Mouse (Mus musculus) heart, postnatal 25 days (tissue): ENCODE data around the gene Nol3. TPM values are rescaled to one million over a fixed set of nuclear protein-coding genes. Genes with fewer than 3 reads are reported as not detected.
"Not testable (repeated sequence)": the region's sequence is repeated elsewhere in the genome, so short reads cannot be mapped to it uniquely, and the experiment has no call there.

Source experiments
- DNase-seq: peaks from one replicate; pipeline ENCODE4 v3.0.0; 2022; ENCODE audit warnings: low spot score
- intact Hi-C: fragments of 180-260 bp; cut with DNase I; formaldehyde crosslinking; loops from one replicate; pipeline ENCODE4 v1.15.1; 2025
- total RNA-seq, 2 experiments: library from RNA; stranded (reverse); gene quantifications; 2 replicates each; pipeline ENCODE4 v1.2.3; 2021

Gene Nol3
- total RNA-seq, 2 experiments from 2014 or later, result 17.2 to 20.1 TPM

GRCm38 (mm10) chr8:105285514-105285913 lies 9.6 kb downstream of the Nol3 start:
- no peak for DNase-seq
- intact Hi-C loops, result no loop called here

GRCm38 (mm10) chr8:105286907-105287306 lies 11.0 kb downstream of the Nol3 start:
- DNase-seq, result no peak
- intact Hi-C loops, result no loop called here

GRCm38 (mm10) chr8:105288231-105288630 lies 12.3 kb downstream of the Nol3 start:
- no peak for DNase-seq
- intact Hi-C loops, result loop anchor here (2.0 kb wide), 1 partner anchor 23 kb away; the partner anchor contains the start of genes Fbxl8 and Tradd

GRCm38 (mm10) chr8:105288958-105289732 lies 13.2 kb downstream of the Nol3 start:
- intact Hi-C loops, result loop anchor here (2.0 kb wide), 1 partner anchor 24 kb away; the partner anchor contains the start of genes Fbxl8 and Tradd
- peak; percentile 82 for DNase-seq

GRCm38 (mm10) chr8:105289805-105290460 lies 14.0 kb downstream of the Nol3 start, which contains the start of gene 4931428F04Rik:
Gene 4931428F04Rik, minus strand, starts transcription at chr8:105289864.
- intact Hi-C loops, result loop anchor here (2.0 to 5.0 kb wide), 2 partner anchors 25 to 38 kb away; partner anchors contain the start of genes Fbxl8 and Tradd
- DNase-seq, result no peak

GRCm38 (mm10) chr8:105290554-105291314 lies 14.8 kb downstream of the Nol3 start:
- intact Hi-C loops, result loop anchor here (5.0 kb wide), 1 partner anchor 38 kb away; no protein-coding TSS in a partner anchor
- DNase-seq, result peak; percentile 60

- intact Hi-C loops, result loop anchor here (5.0 kb wide), 1 partner anchor 39 kb away; no protein-coding TSS in a partner anchor
- not testable (repeated sequence) for DNase-seq
These were observed 15.4 kb downstream of the Nol3 start for GRCm38 (mm10) chr8:105291364-105291763.

- intact Hi-C loops, result loop anchor here (5.0 kb wide), 1 partner anchor 40 kb away; no protein-coding TSS in a partner anchor
- DNase-seq, result not testable (repeated sequence)
These were observed 15.9 kb downstream of the Nol3 start for GRCm38 (mm10) chr8:105291802-105292201.

GRCm38 (mm10) chr8:105292471-105292870 lies 16.5 kb downstream of the Nol3 start:
- DNase-seq, result no peak
- intact Hi-C loops, result loop anchor here (5.0 kb wide), 1 partner anchor 40 kb away; no protein-coding TSS in a partner anchor

- intact Hi-C loops, result loop anchor here (5.0 kb wide), 1 partner anchor 41 kb away; no protein-coding TSS in a partner anchor
These were observed 17.5 kb downstream of the Nol3 start for GRCm38 (mm10) chr8:105293405-105293804.

GRCm38 (mm10) chr8:105294776-105295175 lies 18.8 kb downstream of the Nol3 start:
- intact Hi-C loops, result loop anchor here (5.0 kb wide), 2 partner anchors 42 to 53 kb away; partner anchors contain the start of genes Fhod1 and Slc9a5
- no peak for DNase-seq

More at GRCm38 (mm10) chr8:105293405-105293804, 17.5 kb downstream of the Nol3 start:
- no peak for DNase-seq

GRCm38 (mm10) chr8:105295256-105295655 lies 19.3 kb downstream of the Nol3 start:
- DNase-seq, result no peak
- intact Hi-C loops, result loop anchor here (5.0 kb wide), 1 partner anchor 52 kb away; the partner anchor contains the start of genes Fhod1 and Slc9a5

- no peak for DNase-seq
- intact Hi-C loops, result loop anchor here (2.0 to 5.0 kb wide), 2 partner anchors 51 to 125 kb away; partner anchors contain the start of genes Cbfb, Fhod1 and Slc9a5
These were observed 20.1 kb downstream of the Nol3 start, which contains the start of gene Exoc3l for GRCm38 (mm10) chr8:105295895-105296573. Gene Exoc3l, minus strand, starts transcription at chr8:105296101.

- DNase-seq, result peak; percentile 86
- intact Hi-C loops, result loop anchor here (2.0 to 5.0 kb wide), 3 partner anchors 27 to 127 kb away; partner anchors contain the start of genes Cbfb, Fhod1 and Slc9a5
These were observed 21.7 kb downstream of the Nol3 start, which contains the start of gene E2f4 for GRCm38 (mm10) chr8:105297511-105298192. Gene E2f4, plus strand, starts transcription at chr8:105297663.

GRCm38 (mm10) chr8:105298351-105299252 lies 22.7 kb downstream of the Nol3 start:
- intact Hi-C loops, result loop anchor here (2.0 to 5.0 kb wide), 2 partner anchors 26 to 49 kb away; partner anchors contain the start of genes Fhod1 and Slc9a5
- DNase-seq, result no peak

- no peak for DNase-seq
- intact Hi-C loops, result loop anchor here (2.0 to 5.0 kb wide), 2 partner anchors 25 to 47 kb away; partner anchors contain the start of genes Fhod1 and Slc9a5
These were observed 24.0 kb downstream of the Nol3 start for GRCm38 (mm10) chr8:105299962-105300361.

GRCm38 (mm10) chr8:105303396-105303795 lies 27.5 kb downstream of the Nol3 start:
- intact Hi-C loops, result no loop called here
- DNase-seq, result no peak
